Mouse (Mus musculus) ovary, adult 18-20 months (tissue): ENCODE results near the gene Gm7030.
"Not testable (repeated sequence)": the region's sequence is repeated elsewhere in the genome, so short reads cannot be mapped to it uniquely, and the experiment has no call there.

Experiments used
- DNase-seq: peaks from one replicate; pipeline ENCODE4 v3.0.0; 2022; ENCODE audit warnings: low spot score, mixed read lengths

The Gm7030 gene

DNA sequence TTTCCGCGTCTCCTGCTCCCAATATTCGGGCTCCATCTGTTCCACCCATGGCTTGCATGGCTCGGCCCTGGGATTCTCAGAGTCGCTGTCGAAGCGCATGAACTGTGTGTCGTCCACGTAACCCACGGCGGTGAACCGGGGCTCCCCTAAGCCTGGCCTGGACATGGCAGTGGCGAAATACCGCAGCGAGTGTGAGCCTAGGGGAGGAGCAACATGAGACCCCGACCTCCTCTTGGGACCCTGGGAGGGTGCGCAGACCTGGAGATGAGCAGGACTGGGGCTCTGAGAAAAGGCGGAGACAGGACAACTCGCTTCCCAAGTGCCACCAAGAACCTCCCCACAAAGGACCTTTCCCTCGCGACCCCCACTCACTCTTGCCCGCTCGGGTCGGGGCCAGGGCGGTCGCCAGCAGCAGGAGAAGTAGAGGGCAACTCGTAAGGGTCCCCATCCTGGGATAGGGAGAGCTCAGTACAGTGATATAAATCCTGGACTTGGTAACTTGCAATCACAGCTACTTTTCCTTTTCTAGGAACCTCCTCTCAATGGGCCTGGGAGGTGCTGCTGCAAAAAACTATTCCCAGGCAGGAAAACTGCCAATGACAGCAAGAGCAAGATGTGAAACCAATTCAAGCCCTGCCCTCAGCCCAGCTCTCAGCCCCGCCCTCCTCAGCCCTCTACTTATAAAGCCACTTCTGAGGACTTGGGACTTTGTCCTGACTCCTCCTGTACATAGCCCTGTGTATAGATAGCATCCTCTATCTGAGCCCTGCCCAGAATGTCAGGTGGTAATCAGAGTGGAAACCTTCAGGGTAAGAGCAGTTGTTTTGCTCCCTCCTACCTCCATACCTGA, at the start of gene Gm7030:
Gm7030 (minus strand) TSS at position 458 of the 850 bp plus-strand sequence.
- DNase-seq: not testable (repeated sequence)

DNA sequence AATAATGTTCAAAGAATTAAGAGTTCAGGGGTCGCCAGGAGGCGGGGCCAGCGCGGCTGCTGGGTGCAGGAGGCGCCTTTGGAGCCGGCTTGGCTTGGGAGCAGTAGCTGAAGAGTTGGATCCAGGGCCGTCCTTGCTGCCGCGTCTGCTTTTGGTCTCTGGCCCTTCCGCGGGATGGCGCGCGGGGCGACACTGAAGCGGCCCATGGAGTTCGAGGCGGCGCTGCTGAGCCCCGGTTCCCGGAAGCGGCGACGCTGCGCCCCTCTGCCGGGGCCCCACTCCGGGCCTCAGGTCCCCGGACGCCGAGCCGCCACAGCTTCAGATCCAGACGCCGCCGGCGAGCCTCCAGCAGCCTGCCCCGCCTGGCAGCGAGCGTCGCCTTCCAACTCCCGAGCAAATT, 49.7 kb upstream of the Gm7030 start:
- not testable (repeated sequence) for DNase-seq

DNA sequence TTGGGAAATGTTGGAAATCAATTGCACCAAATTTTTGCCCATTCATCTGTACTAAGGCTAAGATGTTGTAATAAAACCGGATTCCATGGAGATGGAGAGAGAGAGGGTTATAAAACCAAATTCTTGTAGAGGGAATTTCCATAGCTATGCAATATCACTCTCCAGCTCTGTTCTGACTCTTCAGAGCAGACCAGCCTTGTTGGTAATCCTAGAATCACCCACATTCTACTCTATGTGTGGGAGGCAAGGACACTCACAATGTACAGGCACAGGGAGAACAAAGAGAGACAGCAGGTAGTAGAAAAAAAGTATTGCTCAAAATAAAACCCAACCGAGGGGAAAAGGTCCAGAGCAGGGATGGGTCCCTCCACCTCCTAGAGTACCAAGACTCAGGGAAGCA, 46.9 kb upstream of the Gm7030 start:
- not testable (repeated sequence) for DNase-seq

GRCm38 (mm10) chr17:36170287-36170814, 41.1 kb upstream of the Gm7030 start:
- no peak for DNase-seq

- no peak for DNase-seq
These were observed 40.5 kb upstream of the Gm7030 start for GRCm38 (mm10) chr17:36169753-36170152.

GRCm38 (mm10) chr17:36169094-36169493, 39.9 kb upstream of the Gm7030 start:
- DNase-seq: not testable (repeated sequence)

DNA sequence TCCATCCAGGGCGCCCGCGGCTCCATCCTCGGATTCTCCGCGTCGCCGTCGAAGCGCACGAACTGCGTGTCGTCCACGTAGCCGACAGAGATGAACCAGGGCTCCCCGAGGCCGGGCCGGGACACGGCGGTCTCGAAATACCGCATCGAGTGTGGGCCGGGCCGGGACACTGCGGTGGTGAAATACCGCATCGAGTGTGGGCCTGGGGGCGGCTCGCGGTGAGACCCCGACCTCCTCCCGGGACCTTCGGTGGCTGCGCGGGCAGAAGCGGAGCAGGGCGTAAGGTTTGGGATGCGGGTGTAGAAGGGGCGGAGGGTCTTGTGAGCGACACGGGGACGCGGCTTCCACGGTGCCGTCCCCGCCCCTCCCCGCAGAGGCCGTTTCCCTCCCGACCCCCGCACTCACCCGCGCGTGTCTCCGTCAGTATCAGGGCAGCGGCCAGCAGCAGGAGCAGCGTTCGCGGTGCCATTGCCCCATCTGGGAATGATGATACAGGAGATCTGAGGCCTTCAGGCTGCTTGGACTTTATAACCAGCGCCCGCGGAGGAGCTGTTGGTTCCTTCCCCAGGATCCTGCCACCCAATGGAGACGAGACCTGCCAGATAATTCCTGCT, 38.9 kb upstream of the Gm7030 start, which contains the start of gene Gm8909:
Gm8909 (minus strand) TSS at position 499 of the 614 bp plus-strand sequence.
- no peak for DNase-seq

DNA sequence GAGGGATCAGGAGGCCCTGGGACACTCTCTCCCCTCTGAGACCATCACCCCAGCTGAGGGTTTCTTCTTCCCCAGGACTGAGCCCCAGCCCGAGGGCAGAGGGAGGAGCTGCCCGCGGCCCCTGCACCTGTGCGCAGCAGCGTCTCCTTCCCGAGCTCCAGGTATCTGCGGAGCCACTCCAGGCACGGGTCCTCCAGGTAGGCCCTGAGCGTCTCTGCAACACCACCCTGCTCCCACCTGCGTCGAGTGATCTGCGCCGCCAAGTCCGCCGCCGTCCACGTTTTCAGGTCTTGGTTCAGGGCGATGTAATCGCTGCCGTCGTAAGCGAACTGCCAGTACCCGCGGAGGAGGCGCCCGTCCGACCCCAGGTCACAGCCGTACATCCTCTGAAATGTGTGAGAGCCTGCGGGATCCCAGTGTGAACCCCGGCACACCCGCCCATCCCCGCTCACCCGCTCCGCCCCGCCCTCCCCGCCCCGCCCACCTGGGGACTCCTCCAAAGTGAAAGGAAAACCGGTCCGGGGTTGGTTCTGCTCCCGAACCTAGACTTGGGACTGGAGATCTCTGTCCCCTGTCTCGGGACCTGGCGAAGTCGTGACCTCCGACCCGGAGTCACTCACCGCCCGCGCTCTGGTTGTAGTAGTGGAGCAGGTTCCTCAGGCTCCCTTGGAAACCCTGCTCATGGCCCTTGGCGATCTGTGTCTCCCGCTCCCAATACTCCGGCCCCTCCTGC, 38.2 kb upstream of the Gm7030 start:
- no peak for DNase-seq

GRCm38 (mm10) chr17:36166901-36167300, 37.7 kb upstream of the Gm7030 start:
- DNase-seq: not testable (repeated sequence)

GRCm38 (mm10) chr17:36161129-36162051, 32.2 kb upstream of the Gm7030 start:
- DNase-seq: no peak

GRCm38 (mm10) chr17:36158264-36158663, 29.0 kb upstream of the Gm7030 start:
- not testable (repeated sequence) for DNase-seq

GRCm38 (mm10) chr17:36157782-36158181, 28.6 kb upstream of the Gm7030 start:
- not testable (repeated sequence) for DNase-seq

DNA sequence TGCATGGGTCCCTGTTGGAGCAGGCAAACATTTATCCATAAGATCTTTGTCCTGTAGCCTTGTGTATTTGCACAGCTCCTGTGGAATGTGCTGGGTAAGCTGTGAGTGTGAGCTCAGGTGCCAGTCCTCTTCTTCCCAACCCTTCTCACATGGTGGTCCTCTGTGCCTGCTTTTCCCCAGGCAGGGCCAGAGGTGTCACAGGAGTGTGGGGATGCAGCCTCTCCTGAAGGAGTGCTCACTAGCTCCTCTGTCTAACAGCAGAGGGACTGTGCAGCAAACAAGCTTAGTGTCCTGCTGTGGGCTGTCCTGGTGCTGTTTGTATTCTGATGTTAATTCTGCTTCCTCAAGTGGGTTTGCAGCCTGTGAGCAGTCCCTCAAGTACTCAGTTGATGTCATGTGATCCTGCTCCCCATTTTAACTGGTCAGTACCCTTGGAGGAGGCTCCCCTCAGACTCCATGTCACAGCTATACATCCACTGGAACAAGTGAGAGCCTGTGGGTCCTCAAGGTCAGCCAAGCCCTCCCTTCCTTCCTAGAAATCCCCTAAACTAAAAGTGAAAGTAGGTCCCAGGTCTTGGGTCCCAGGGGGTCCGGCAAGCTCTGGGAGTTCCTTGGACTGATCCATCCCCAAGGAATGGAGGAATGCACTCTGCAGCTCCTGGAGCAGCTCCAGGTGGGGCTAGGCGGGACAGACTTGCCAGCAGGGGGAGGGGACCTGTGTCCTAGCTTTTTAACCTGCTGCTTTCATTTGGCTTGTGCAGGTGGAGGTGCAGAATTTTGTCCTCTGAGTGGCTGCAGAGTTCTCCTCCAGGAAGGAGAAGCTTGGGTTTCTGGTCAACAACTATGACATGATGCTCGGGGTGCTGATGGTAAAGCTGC, 25.3 kb upstream of the Gm7030 start:
- DNase-seq: no peak

- DNase-seq: not testable (repeated sequence)
These were observed 22.0 kb upstream of the Gm7030 start for GRCm38 (mm10) chr17:36151200-36151599.

- DNase-seq: not testable (repeated sequence)
These were observed 19.2 kb upstream of the Gm7030 start for GRCm38 (mm10) chr17:36148468-36148867.

GRCm38 (mm10) chr17:36146937-36147336, 17.7 kb upstream of the Gm7030 start:
- DNase-seq: not testable (repeated sequence)

- DNase-seq: not testable (repeated sequence)
These were observed 16.6 kb upstream of the Gm7030 start for GRCm38 (mm10) chr17:36145861-36146156.

DNA sequence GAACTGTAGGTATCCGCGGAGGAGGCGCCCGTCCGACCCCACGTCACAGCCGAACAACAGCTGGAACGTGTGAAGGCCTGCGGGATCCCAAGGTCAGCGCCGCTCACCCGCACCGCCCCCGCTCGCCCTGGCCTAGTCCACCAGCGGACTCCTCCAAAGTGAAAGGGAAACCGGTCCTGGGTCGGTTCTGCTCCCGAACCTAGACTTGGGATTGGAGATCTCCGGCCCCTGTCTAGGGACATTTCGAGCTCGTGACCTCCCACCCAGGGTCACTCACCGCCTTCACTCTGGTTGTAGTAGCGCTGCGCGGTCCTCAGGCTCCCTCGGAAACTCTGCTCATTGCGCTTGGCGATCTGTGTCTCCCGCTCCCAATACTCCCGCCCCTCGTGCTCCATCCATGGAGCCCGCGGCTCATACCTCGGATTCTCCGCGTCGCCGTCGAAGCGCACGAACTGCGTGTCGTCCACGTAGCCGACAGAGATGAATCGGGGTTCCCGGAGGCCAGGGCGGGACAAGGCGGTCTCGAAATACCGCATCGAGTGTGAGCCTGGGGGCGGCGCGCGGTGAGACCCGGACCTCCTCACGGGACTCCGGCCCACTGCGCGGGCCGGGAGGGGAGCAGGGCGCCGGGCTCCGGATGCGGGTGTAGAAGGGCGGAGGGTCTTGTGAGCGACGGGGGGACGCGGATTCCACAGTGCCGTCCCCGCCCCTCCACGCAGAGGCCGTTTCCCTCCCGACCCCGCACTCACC, 16.1 kb upstream of the Gm7030 start:
- DNase-seq: no peak

GRCm38 (mm10) chr17:36136299-36136848, 7.1 kb upstream of the Gm7030 start:
- not testable (repeated sequence) for DNase-seq
